Mouse (Mus musculus): ENCODE results near the gene Scarb2.

Scarb2 gene

GRCm38 (mm10) chr5:92490779-92491178, 15.9 kb downstream of the Scarb2 start:
- no peak for DNase-seq

DNA sequence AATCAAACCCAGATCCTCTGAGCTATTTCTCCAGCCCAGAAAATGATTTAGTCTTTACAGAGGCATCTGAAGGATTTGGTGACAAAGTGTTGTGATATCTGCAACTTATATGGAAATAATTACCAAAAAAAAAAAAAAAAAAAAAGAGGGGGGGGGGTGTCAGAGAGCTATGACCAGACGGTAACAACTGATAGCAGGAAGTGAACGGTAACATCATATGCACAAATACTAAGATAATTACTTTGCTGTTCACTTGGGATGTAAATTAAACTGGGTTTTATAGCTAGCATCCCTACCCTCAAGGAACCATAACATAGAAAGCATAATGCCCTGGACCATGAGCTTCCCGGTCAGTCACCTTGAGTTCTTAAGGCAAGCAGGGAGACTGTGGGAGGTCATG, 16.3 kb downstream of the Scarb2 start:
- no peak for DNase-seq

DNA sequence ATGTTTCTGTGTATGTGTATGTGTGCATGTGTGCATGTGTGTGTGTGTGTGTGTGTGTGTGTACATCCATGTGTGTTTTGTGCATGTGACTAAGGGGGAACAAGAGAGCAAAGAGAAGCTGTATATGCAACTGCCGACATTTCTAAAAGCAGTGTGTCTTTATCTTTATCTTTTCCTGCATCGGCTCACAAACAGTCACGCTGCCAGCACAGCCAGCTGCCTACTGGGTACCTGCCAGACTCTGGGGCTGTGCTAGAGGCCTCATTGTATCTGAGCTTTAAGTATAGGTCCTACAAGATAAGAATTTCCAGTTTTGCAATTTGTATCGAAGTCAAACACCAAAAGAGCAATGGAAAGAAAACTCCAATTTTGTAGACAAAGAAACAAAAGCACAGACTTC, 17.1 kb downstream of the Scarb2 start:
- peak; percentile 43 for DNase-seq

DNA sequence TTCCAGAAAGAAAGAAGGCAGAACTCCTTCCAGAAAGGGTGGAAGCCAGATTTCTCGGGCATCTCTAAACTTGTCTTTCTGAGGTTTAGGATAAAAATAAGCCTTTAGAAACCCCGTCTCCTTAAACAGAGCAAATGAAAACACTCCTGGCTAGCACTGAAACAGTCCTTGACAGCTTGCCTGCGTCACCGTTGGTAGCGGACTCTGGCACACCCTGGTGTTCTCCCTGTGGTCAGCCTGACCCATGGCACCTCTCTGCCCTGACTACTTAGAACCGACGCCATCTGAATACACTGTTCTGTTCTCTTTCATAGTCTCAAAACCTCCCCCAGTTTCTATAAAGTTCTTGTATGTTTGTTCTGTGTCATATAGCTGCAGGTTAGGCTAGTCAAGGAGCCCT, 17.7 kb downstream of the Scarb2 start:
- DNase-seq, result peak; percentile 56

- DNase-seq, result peak; percentile 54
Measured at GRCm38 (mm10) chr5:92488408-92488807, 18.2 kb downstream of the Scarb2 start.

DNA sequence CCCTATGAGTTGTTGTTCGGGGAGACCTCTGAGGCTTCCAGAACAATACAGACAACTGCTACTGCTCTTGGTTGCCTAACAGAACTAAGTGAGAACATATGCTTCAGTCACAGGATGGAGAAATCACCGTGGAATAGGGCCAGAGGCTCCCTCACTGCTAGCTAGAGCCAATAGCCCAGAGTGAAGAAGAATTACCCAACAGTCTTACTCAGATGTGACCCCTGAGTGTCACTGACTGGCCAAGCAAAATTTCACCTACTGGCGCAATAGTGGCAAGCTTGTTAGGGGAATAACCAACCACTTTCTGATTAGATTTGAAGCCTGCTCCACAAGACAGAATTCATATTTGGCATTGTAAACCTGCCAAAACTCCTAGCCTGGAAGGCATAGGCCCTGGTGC, 19.9 kb downstream of the Scarb2 start:
- peak; percentile 68 for DNase-seq

- peak; percentile 33 for DNase-seq
Measured at GRCm38 (mm10) chr5:92484880-92485279, 21.8 kb downstream of the Scarb2 start.

- peak; percentile 28 for DNase-seq
Measured at GRCm38 (mm10) chr5:92472863-92473262, 33.8 kb downstream of the Scarb2 start.

- no peak for DNase-seq
Measured at GRCm38 (mm10) chr5:92471531-92471930, 35.1 kb downstream of the Scarb2 start.

GRCm38 (mm10) chr5:92469201-92470130, 37.2 kb downstream of the Scarb2 start:
- DNase-seq, result no peak

GRCm38 (mm10) chr5:92468234-92468633, 38.4 kb downstream of the Scarb2 start:
- DNase-seq, result no peak

- DNase-seq, result no peak
Measured at GRCm38 (mm10) chr5:92467102-92467766, 39.4 kb downstream of the Scarb2 start.

DNA sequence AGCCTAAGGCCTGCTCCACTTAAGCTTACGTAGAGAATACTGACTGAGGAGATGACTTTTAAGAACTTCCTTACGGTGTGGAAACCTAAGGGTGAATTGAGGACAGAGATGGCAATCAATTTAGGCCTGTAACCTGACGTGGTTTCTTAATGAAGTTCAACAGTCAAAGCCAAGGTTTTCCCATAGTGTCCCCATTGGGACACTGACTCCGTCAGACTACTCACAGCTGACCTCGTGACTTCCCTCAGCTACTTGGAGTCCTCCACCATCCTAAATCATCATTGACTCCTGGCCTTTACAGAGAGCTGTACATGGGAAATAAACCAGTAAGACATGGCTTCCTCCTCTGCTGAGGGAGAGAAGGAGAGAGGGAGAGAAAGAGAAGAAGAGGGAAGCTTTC, 41.1 kb downstream of the Scarb2 start:
- DNase-seq, result no peak

GRCm38 (mm10) chr5:92461321-92461720, 45.3 kb downstream of the Scarb2 start:
- peak; percentile 85 for DNase-seq

GRCm38 (mm10) chr5:92458726-92459125, 47.9 kb downstream of the Scarb2 start:
- no peak for DNase-seq

- DNase-seq, result no peak
Measured at GRCm38 (mm10) chr5:92457410-92457809, 49.2 kb downstream of the Scarb2 start.

- DNase-seq, result no peak
Measured at GRCm38 (mm10) chr5:92452876-92453275, 53.8 kb downstream of the Scarb2 start.

DNA sequence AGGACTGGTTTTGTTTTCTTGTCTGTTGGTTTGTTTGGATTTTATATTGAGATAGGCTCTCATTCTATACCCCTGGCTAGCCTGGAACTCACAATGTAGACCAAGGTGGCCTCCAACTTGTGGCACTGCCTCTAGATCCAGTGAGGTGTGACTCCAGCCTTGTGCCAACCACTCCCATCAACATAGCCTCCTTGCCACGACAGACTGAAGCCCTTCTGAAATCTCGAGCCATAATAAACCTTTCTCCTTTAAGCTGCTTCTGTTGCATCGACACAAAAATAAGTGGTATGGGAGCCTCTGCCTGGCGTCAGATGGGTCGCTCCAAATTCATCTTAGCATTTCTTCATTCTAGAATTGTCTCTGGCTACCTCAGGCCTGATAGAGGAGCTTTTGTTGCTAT, 59.9 kb downstream of the Scarb2 start:
- no peak for DNase-seq

- no peak for DNase-seq
Measured at GRCm38 (mm10) chr5:92445016-92445415, 61.6 kb downstream of the Scarb2 start.

- DNase-seq, result no peak
Measured at GRCm38 (mm10) chr5:92442914-92443313, 63.7 kb downstream of the Scarb2 start.

GRCm38 (mm10) chr5:92441494-92441893, 65.1 kb downstream of the Scarb2 start:
- DNase-seq, result peak; percentile 16

- DNase-seq, result no peak
Measured at GRCm38 (mm10) chr5:92438540-92438939, 68.1 kb downstream of the Scarb2 start.

GRCm38 (mm10) chr5:92435025-92435584, 71.5 kb downstream of the Scarb2 start, which contains the start of gene Nup54:
TSS of gene Nup54 (minus strand) at chr5:92435219.
- DNase-seq, result peak; percentile 94

DNA sequence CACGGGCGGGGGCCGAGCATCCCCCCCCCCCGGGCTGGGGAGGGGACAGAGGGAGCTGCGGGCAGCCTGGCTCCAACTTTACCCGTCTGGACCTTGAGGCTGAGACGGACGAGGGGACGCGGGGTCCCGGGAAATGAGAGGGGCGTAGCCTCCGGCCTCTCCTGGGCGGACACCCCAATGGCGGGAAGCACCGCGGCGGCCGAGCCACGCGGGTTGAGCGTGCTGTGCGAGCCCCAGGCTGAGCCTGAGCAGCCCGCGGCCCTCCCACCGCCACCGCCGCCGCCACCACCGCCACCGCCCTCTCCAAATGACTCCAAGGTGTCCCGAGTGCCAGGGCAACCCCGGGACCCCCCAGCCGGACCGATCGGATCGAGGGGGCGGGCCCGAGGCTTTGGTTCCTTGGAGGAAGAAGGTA, 72.1 kb downstream of the Scarb2 start:
- no peak for DNase-seq
